Mouse (Mus musculus): ENCODE measurements around the gene Herc6. TPM values are rescaled to one million over a fixed set of nuclear protein-coding genes. Genes with fewer than 3 reads are reported as not detected.

Gene Herc6
- polyA plus RNA-seq, 1 experiment from 2014 or later = 3.9 TPM

DNA sequence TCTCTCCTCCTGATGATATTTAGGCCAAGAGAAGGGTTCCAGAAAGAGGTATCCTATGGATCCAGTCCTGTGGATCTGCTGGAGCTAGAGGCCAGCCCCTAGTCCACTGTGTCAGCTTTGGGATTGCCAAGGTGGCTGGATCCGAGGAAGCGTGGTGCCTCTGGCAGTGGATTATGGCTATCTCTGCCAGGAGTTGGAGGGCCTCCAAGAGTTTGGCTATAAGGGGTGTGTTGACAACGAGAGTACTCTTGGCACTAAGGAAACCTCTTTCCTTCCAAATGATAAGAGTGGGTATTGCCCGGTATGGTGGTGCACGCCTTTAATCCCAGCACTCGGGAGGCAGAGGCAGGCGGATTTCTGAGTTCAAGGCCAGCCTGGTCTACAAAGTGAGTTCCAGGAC lies 15.3 kb upstream of the Herc6 start:
- 91% methylated on average over 7 of the region's 7 CpGs for WGBS
- no peak overlapping the region for H3K4me3 ChIP-seq (ENCODE audit: low read depth, low read length)
- no peaks in the 10 kb centered on the region for H3K36me3 ChIP-seq (ENCODE audit: control insufficient read depth, insufficient read depth)
- no peak for ATAC-seq
- H3K27me3 ChIP-seq (replicated peaks; ENCODE audit: control insufficient read depth, insufficient read depth, low read length) = no peaks in the 10 kb centered on the region
- no peak overlapping the region for H3K9ac ChIP-seq (ENCODE audit: low read depth, low read length)
- no peak overlapping the region for H3K27ac ChIP-seq (ENCODE audit: low read depth, low read length)
- H3K9me3 ChIP-seq (ENCODE audit: control insufficient read depth) = no peaks in the 10 kb centered on the region
- no peak overlapping the region for H3K4me2 ChIP-seq (replicated peaks; ENCODE audit: low read depth)
- no peaks in the 10 kb centered on the region for H3K4me1 ChIP-seq (replicated peaks; ENCODE audit: control insufficient read depth, insufficient read depth, low read length)
- TF ChIP-seq CTCF (IDR thresholded peaks at IDR 0.05; ENCODE audit: low read depth) = no peak

DNA sequence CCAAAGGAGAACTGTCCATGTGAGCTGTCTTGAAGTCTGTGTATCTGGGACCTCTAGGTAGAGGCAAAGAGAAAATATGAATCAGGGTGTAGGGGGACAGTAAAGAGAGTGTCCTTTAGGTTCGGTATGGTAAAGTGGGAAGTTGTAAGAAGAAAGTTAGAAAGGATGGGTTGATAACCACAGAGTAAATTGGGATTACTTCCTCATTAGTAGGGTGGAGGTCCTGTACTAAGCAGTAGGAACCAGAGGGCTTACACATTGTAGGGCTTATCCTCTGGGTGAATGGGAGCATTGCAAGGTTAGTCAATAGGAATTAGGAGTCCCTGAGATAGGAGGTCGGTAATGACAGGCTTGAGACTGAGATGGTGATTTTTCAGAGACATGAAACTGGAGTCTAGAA lies 13.2 kb upstream of the Herc6 start:
- no peaks in the 10 kb centered on the region for H3K9me3 ChIP-seq (ENCODE audit: control insufficient read depth)
- no peaks in the 10 kb centered on the region for H3K36me3 ChIP-seq (ENCODE audit: control insufficient read depth, insufficient read depth)
- H3K4me3 ChIP-seq (ENCODE audit: low read depth, low read length) = no peak overlapping the region
- H3K27ac ChIP-seq (ENCODE audit: low read depth, low read length) = no peak overlapping the region
- WGBS = 81% methylated on average over 2 of the region's 2 CpGs
- H3K9ac ChIP-seq (ENCODE audit: low read depth, low read length) = no peak overlapping the region
- ATAC-seq = no peak
- H3K4me2 ChIP-seq (replicated peaks; ENCODE audit: low read depth) = no peak overlapping the region
- no peak for TF ChIP-seq CTCF (IDR thresholded peaks at IDR 0.05; ENCODE audit: low read depth)
- H3K4me1 ChIP-seq (replicated peaks; ENCODE audit: control insufficient read depth, insufficient read depth, low read length) = no peaks in the 10 kb centered on the region
- no peaks in the 10 kb centered on the region for H3K27me3 ChIP-seq (replicated peaks; ENCODE audit: control insufficient read depth, insufficient read depth, low read length)

- H3K36me3 ChIP-seq (ENCODE audit: control insufficient read depth, insufficient read depth) = no peaks in the 10 kb centered on the region
- H3K9me3 ChIP-seq (ENCODE audit: control insufficient read depth) = no peaks in the 10 kb centered on the region
- WGBS = 15% methylated on average over 6 of the region's 6 CpGs
- no peak overlapping the region for H3K27ac ChIP-seq (ENCODE audit: low read depth, low read length)
- H3K4me3 ChIP-seq (ENCODE audit: low read depth, low read length) = no peak overlapping the region
- no peak overlapping the region for H3K9ac ChIP-seq (ENCODE audit: low read depth, low read length)
- no peaks in the 10 kb centered on the region for H3K4me1 ChIP-seq (replicated peaks; ENCODE audit: control insufficient read depth, insufficient read depth, low read length)
- peak; percentile 82 for TF ChIP-seq CTCF (IDR thresholded peaks at IDR 0.05; ENCODE audit: low read depth)
- no peaks in the 10 kb centered on the region for H3K27me3 ChIP-seq (replicated peaks; ENCODE audit: control insufficient read depth, insufficient read depth, low read length)
- H3K4me2 ChIP-seq (replicated peaks; ENCODE audit: low read depth) = no peak overlapping the region
- ATAC-seq = 0 out of 2 replicates have a peak, but pooled peaks have one; percentile 33
Measured at GRCm38 (mm10) chr6:57570170-57570974, 10.4 kb upstream of the Herc6 start.

GRCm38 (mm10) chr6:57571587-57571986 lies 9.2 kb upstream of the Herc6 start:
- H3K27ac ChIP-seq (ENCODE audit: low read depth, low read length) = no peak overlapping the region
- H3K4me3 ChIP-seq (ENCODE audit: low read depth, low read length) = no peak overlapping the region
- no peak overlapping the region for H3K4me2 ChIP-seq (replicated peaks; ENCODE audit: low read depth)
- TF ChIP-seq CTCF (IDR thresholded peaks at IDR 0.05; ENCODE audit: low read depth) = no peak
- H3K9me3 ChIP-seq (ENCODE audit: control insufficient read depth) = no peaks in the 10 kb centered on the region
- no peak for ATAC-seq
- no peaks in the 10 kb centered on the region for H3K4me1 ChIP-seq (replicated peaks; ENCODE audit: control insufficient read depth, insufficient read depth, low read length)
- no peak overlapping the region for H3K9ac ChIP-seq (ENCODE audit: low read depth, low read length)
- H3K27me3 ChIP-seq (replicated peaks; ENCODE audit: control insufficient read depth, insufficient read depth, low read length) = no peaks in the 10 kb centered on the region
- H3K36me3 ChIP-seq (ENCODE audit: control insufficient read depth, insufficient read depth) = no peaks in the 10 kb centered on the region

- Histone ChIP-seq H3K9me3 (ENCODE audit: control insufficient read depth) (no peaks in the 10 kb centered on the region), H3K27ac (ENCODE audit: low read depth, low read length) (no peak overlapping the region), H3K4me1 (replicated peaks; ENCODE audit: control insufficient read depth, insufficient read depth, low read length) (no peaks in the 10 kb centered on the region), H3K36me3 (ENCODE audit: control insufficient read depth, insufficient read depth) (no peaks in the 10 kb centered on the region), H3K4me2 (replicated peaks; ENCODE audit: low read depth) (peak overlapping the region; percentile 88), H3K9ac (ENCODE audit: low read depth, low read length) (no peak overlapping the region; the same call in 1 of the 2 replicates), H3K4me3 (ENCODE audit: low read depth, low read length) (peak overlapping the region; percentile 81), H3K27me3 (replicated peaks; ENCODE audit: control insufficient read depth, insufficient read depth, low read length) (no peaks in the 10 kb centered on the region)
- ATAC-seq = no peak; the same call in 1 of the 2 replicates
- no peak for TF ChIP-seq CTCF (IDR thresholded peaks at IDR 0.05; ENCODE audit: low read depth)
- 86% methylated on average over 12 of the region's 12 CpGs for WGBS
Measured at GRCm38 (mm10) chr6:57581595-57581994, 795 bp downstream of the Herc6 start.

DNA sequence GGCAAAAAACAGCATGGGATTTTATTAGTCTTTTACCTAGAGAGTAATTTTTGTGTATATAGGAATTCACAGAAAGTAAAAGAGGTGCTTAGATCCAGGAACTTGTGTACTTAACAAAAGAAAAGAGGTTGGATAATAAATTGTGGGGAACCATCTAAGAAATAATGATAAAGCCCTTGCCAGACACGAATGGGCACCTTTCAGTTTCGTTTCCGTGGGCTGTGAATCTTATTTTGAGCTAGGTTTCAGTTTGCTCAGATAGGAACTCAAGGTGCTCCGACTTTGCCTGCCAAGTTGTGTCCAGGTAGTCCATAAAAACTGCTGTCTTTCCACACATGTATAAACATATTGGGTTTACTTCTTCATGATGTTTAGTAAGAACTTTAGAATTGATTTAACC lies 1.6 kb downstream of the Herc6 start:
- ATAC-seq = no peak
- no peak overlapping the region for H3K27ac ChIP-seq (ENCODE audit: low read depth, low read length)
- H3K4me2 ChIP-seq (replicated peaks; ENCODE audit: low read depth) = no peak overlapping the region; the same call in 1 of the 2 replicates
- no peak overlapping the region for H3K9ac ChIP-seq (ENCODE audit: low read depth, low read length)
- peak overlapping the region; percentile 11; the same call in 1 of the 2 replicates for H3K4me3 ChIP-seq (ENCODE audit: low read depth, low read length)
- no peaks in the 10 kb centered on the region for H3K4me1 ChIP-seq (replicated peaks; ENCODE audit: control insufficient read depth, insufficient read depth, low read length)
- no peaks in the 10 kb centered on the region for H3K9me3 ChIP-seq (ENCODE audit: control insufficient read depth)
- WGBS = 61% methylated on average over 4 of the region's 4 CpGs
- TF ChIP-seq CTCF (IDR thresholded peaks at IDR 0.05; ENCODE audit: low read depth) = no peak
- no peaks in the 10 kb centered on the region for H3K27me3 ChIP-seq (replicated peaks; ENCODE audit: control insufficient read depth, insufficient read depth, low read length)
- H3K36me3 ChIP-seq (ENCODE audit: control insufficient read depth, insufficient read depth) = no peaks in the 10 kb centered on the region
